ENCODE assay signal across 10 mouse cellular contexts in the genomic region with DNA sequence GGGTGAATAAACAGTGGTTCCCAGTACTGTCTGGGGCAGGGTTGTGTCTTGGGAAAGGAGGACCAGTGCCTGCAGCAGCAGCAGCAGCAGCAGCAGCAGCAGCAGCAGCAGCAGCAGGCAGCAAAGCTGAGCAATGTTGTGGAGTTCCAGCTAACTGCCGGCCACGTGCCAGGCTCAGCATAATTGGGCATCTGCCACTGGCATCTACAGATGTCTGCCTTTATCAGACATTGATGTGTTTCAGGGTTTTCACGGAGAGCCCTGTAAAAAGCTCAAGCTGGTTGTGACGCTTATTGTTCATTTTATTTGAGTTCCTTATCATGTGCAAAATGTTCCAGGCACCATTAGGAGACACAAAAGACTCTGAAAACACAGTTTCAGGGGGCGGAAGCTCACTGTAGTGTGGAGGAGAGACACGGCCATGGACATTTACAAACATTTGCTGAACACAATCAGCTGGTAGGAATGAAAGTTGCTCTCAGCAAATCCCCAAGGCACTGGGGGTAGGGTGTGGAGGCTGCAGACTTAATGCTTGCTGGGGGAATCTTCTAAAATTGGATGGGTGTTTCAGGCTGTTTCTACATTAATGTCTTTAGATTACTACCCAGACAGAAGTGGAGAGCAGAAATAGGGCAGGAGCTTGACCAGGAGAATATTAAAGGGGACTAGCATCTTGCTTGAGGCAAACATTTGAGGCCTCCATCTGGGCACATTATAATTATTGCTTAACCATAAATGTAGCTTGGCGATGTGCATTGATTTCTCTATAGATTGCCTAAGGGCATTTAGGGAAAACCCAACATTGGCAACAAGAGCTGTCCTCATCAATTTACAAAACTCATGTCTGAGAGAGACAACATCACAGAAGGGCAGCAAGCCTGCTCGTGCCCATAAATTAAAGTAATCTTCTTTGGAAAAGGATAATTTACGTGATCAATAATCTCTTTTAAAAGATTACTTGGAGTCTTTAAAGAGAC. TPM values are rescaled to one million over a fixed set of nuclear protein-coding genes. Genes with fewer than 3 reads are reported as not detected.
A peak's percentile ranks its signal among the peaks of the same experiment; 100 is the strongest.
DNase-seq lines count a peak whose midpoint lies in the region; ATAC-seq and TF ChIP-seq lines count a peak whose summit lies in the region.
"Had no signal": no experiment of that assay in that cellular context is flagged by ENCODE, and none has a peak within 500 bp of the region (broad histone marks: within the 10 kb centered on the region; RNA-seq: fewer than 3 reads in every experiment).

No protein-coding gene starts in this region.

- H3K4me1 ChIP-seq in heart, embryonic 10.5 days = peaks cover 21% of the 10 kb centered on the region
- peaks cover 15% of the 10 kb centered on the region for H3K4me1 ChIP-seq in cortical plate, adult 2 months (ENCODE audit: control insufficient read depth, insufficient read depth, low read length)
- peaks cover 11% of the 10 kb centered on the region for H3K4me1 ChIP-seq in neural tube, embryonic 14.5 days (ENCODE audit: control insufficient read depth, insufficient read depth, low read length)

- no peak overlapping the region for H3K4me3 ChIP-seq in heart, embryonic 10.5 days
- no peak overlapping the region for H3K4me3 ChIP-seq in cortical plate, adult 2 months (ENCODE audit: insufficient read depth, low read length)
- no peak overlapping the region for H3K4me3 ChIP-seq in neural tube, embryonic 14.5 days (ENCODE audit: low read depth, low read length)
- H3K4me3 ChIP-seq: megakaryocyte, embryonic 14.5 days had no signal

- no peak for TF ChIP-seq POLR2A in cortical plate, adult 2 months (IDR thresholded peaks at IDR 0.05; ENCODE audit: extremely low read depth, insufficient read depth, low read length)

- no peak overlapping the region; the same call in 1 of the 2 replicates for H3K27ac ChIP-seq in heart, embryonic 10.5 days
- H3K27ac ChIP-seq in cortical plate, adult 2 months (ENCODE audit: insufficient read depth, low read length) = peak overlapping the region; percentile 54; the same call in 1 of the 2 replicates
- peak overlapping the region; percentile 76 for H3K27ac ChIP-seq in neural tube, embryonic 14.5 days (ENCODE audit: low read depth, low read length)

- H3K36me3 ChIP-seq in heart, embryonic 10.5 days = no peaks in the 10 kb centered on the region
- no peaks in the 10 kb centered on the region for H3K36me3 ChIP-seq in neural tube, embryonic 14.5 days (ENCODE audit: control insufficient read depth, insufficient read depth, low read length)

- peak; percentile 72; the same call in 1 of the 2 replicates for ATAC-seq in neural tube, embryonic 14.5 days (ENCODE audit: low read depth)

- 69% methylated on average over 9 of the region's 9 CpGs for WGBS in heart, embryonic 10.5 days
- 25% methylated on average over 9 of the region's 9 CpGs for WGBS in neural tube, embryonic 14.5 days

- H3K9ac ChIP-seq in neural tube, embryonic 14.5 days (replicated peaks; ENCODE audit: low read depth, low read length) = no peak overlapping the region

- DNase-seq in heart, adult 11 months = peak; percentile 87
- DNase-seq in heart, embryonic 10.5 days (ENCODE audit: low spot score) = no peak
- peak; percentile 64 to 75 for DNase-seq in layer of hippocampus, adult 18-20 months (ENCODE audit: low spot score in 2 of 2)
- DNase-seq in adrenal gland, adult 8-10 months = no peak
- no peak for DNase-seq in kidney, adult 18-20 months
- DNase-seq in adrenal gland, postnatal 10 days = no peak
- DNase-seq: adrenal gland, postnatal 25 days had no signal

- H3K9me3 ChIP-seq in heart, embryonic 10.5 days = no peaks in the 10 kb centered on the region
- H3K9me3 ChIP-seq in neural tube, embryonic 14.5 days (ENCODE audit: control insufficient read depth, low read length) = no peaks in the 10 kb centered on the region

- H3K27me3 ChIP-seq in heart, embryonic 10.5 days (ENCODE audit: insufficient read depth, poor library complexity, severe bottlenecking) = no peaks in the 10 kb centered on the region
- H3K27me3 ChIP-seq in neural tube, embryonic 14.5 days (ENCODE audit: control insufficient read depth, insufficient read depth, low read length) = no peaks in the 10 kb centered on the region

- peak overlapping the region; percentile 26; the same call in 1 of the 2 replicates for H3K4me2 ChIP-seq in neural tube, embryonic 14.5 days (ENCODE audit: low read depth, low read length)

- no peak for TF ChIP-seq CTCF in cortical plate, adult 2 months (IDR thresholded peaks at IDR 0.05; ENCODE audit: extremely low read depth, insufficient read depth, low read length)

RNA-seq across cellular contexts. Expression of a gene that starts 36.8 kb away (rescaled TPM):
- polyA plus RNA-seq in heart, embryonic 10.5 days (2016; fragmentation: Nextera tagmentation; extraction: Ambion mirVana) = 3.8 and 4.4 TPM in 2 replicates
- polyA plus RNA-seq in cortical plate, adult 2 months (2012; rRNA removed) = 26.4 and 31.9 TPM in 2 replicates
- total RNA-seq in layer of hippocampus, adult 18-20 months (2021) = 10 to 100 TPM; 74.0 to 80.3 TPM
- polyA plus RNA-seq in neural tube, embryonic 14.5 days (2014; fragmentation: Nextera tagmentation; extraction: Ambion mirVana) = 39.5 and 43.3 TPM in 2 replicates
- 10 to 100 TPM in 3 of 4 experiments, 1 to 10 TPM in 1; 8.3 to 13.7 (median 11.4) TPM for total RNA-seq in adrenal gland, adult 8-10 months (2022)
- total RNA-seq in adrenal gland, postnatal 10 days (2021) = 10 to 100 TPM in 1 of 2 experiments, 1 to 10 TPM in 1; 9.9 to 12.6 TPM

Comparison
In these comparisons a context has a peak if more than half of its experiments do, and no peak if none do; other contexts are left out.
1. DNase-seq: peak in heart, adult 11 months (single experiment) and layer of hippocampus, adult 18-20 months (2 of 2); none in heart, embryonic 10.5 days (single experiment), adrenal gland, adult 8-10 months (single experiment), kidney, adult 18-20 months (single experiment) and adrenal gland, postnatal 10 days (single experiment).
2. RNA of a gene that starts 36.8 kb away (total RNA-seq): 74.0 to 80.3 TPM in layer of hippocampus, adult 18-20 months; 9.9 to 12.6 TPM in adrenal gland, postnatal 10 days and 8.3 to 13.7 TPM in adrenal gland, adult 8-10 months; every median in the first group is over 4 times any median in the second.